Mouse (Mus musculus) neutrophil, adult 83 days (primary cell): ENCODE results near the gene Ecd. TPM values are rescaled to one million over a fixed set of nuclear protein-coding genes. Genes with fewer than 3 reads are reported as not detected.

Source experiments
- total RNA-seq, 2 experiments: library from RNA; stranded (reverse); gene quantifications; one replicate each; pipeline ENCODE4 v1.2.4; 2023

Ecd gene
- 10 to 100 TPM; 17.2 to 18.8 TPM for total RNA-seq

GRCm38 (mm10) chr14:20347991-20348541 is at the start of gene Ecd, which contains the start of gene Fam149b:
TSS of gene Ecd (minus strand) at chr14:20348121.
TSS of gene Fam149b (plus strand) at chr14:20348162.

GRCm38 (mm10) chr14:20393205-20393913 is 45.4 kb upstream of the Ecd start, which contains the start of gene Mrps16:
TSS of gene Mrps16 (minus strand) at chr14:20393634.

GRCm38 (mm10) chr14:20388441-20389129 is 40.7 kb upstream of the Ecd start, which contains the start of gene Dnajc9:
TSS of gene Dnajc9 (minus strand) at chr14:20388910.

GRCm38 (mm10) chr14:20294117-20294892 is 53.6 kb downstream of the Ecd start, which contains the start of gene Nudt13:
TSS of gene Nudt13 (plus strand) at chr14:20294697.

Other genes with a start within 250 kb of the Ecd start
- gene Saysd1, start 209.6 kb downstream of the Ecd start, total RNA-seq: 1 to 10 TPM in 1 of 2 experiments, under 1 TPM in 1; 0.90 to 1.1 TPM
- under 1 TPM; 0.75 to 0.99 TPM for gene Kcnk5, start 166.3 kb downstream of the Ecd start, total RNA-seq
- gene Kcnk16, start 78.9 kb downstream of the Ecd start, total RNA-seq: not detected
- 10 to 100 TPM; 13.1 to 14.2 TPM for gene Nudt13, start 53.4 kb downstream of the Ecd start, total RNA-seq
- gene Fam149b, start within 50 bp of the Ecd start, total RNA-seq: 10 to 100 TPM; 19.7 to 21.1 TPM
- gene Dnajc9, start 40.8 kb upstream of the Ecd start, total RNA-seq: 10 to 100 TPM; 43.1 to 50.4 TPM
- gene Mrps16, start 45.5 kb upstream of the Ecd start, total RNA-seq: 10 to 100 TPM; 28.0 to 29.3 TPM
- not detected for gene Cfap70, start 104.1 kb upstream of the Ecd start, total RNA-seq
- 10 to 100 TPM; 42.2 to 52.4 TPM for gene Anxa7, start 132.0 kb upstream of the Ecd start, total RNA-seq
- 1 to 10 TPM; 1.5 to 2.1 TPM for gene Mss51, start 148.8 kb upstream of the Ecd start, total RNA-seq
- gene Ppp3cb, start 198.5 kb upstream of the Ecd start, total RNA-seq: 10 to 100 TPM; 57.0 to 61.1 TPM